Mouse (Mus musculus) intestine, postnatal 0 days (tissue): ENCODE measurements around the gene 3110009E18Rik. TPM values are rescaled to one million over a fixed set of nuclear protein-coding genes. Genes with fewer than 3 reads are reported as not detected.

Source experiments
- ATAC-seq: fragments of 200-750 bp; cut with Nextera tagmentation; 2 replicates; pipeline ENCODE4 v1.8.0; 2017; ENCODE audit warnings: mild to moderate bottlenecking, moderate TSS enrichment, moderate library complexity
- H3K27ac ChIP-seq: fragments of 300-500 bp; sonication (generic); 2 replicates; pipeline ENCODE4 v1.5.1; 2014; ENCODE audit warnings: mild to moderate bottlenecking, low read depth, low read length, moderate library complexity
- H3K27me3 ChIP-seq: fragments of 300-500 bp; sonication (generic); replicated peaks from 2 replicates; pipeline ENCODE4 v1.6.1; 2014; ENCODE audit warnings: low read length, mixed read lengths; ENCODE audit not compliant: control insufficient read depth, insufficient read depth
- H3K36me3 ChIP-seq: fragments of 300-500 bp; sonication (generic); 2 replicates; pipeline ENCODE4 v1.6.1; 2014; ENCODE audit warnings: mild to moderate bottlenecking, moderate library complexity; ENCODE audit not compliant: control insufficient read depth, insufficient read depth
- H3K4me1 ChIP-seq: fragments of 300-500 bp; sonication (generic); replicated peaks from 2 replicates; pipeline ENCODE4 v1.6.1; 2014; ENCODE audit warnings: antibody characterized with exemption, low read length, mixed read lengths; ENCODE audit not compliant: control insufficient read depth, insufficient read depth
- H3K4me2 ChIP-seq: fragments of 300-500 bp; sonication (generic); replicated peaks from 2 replicates; pipeline ENCODE4 v1.6.1; 2014; ENCODE audit warnings: low read depth, mild to moderate bottlenecking, moderate library complexity
- H3K4me3 ChIP-seq: fragments of 300-500 bp; sonication (generic); 2 replicates; pipeline ENCODE4 v1.5.1; 2014; ENCODE audit warnings: low read depth, low read length
- H3K9ac ChIP-seq: fragments of 300-500 bp; sonication (generic); 2 replicates; pipeline ENCODE4 v1.6.1; 2014; ENCODE audit warnings: mild to moderate bottlenecking, low read depth, low read length
- H3K9me3 ChIP-seq: fragments of 300-500 bp; sonication (generic); 2 replicates; pipeline ENCODE4 v1.6.1; 2016; ENCODE audit warnings: mixed run types; ENCODE audit not compliant: control insufficient read depth
- CTCF ChIP-seq: sonication (generic); IDR thresholded peaks from 2 replicates; pipeline ENCODE4 v1.5.1; 2016; ENCODE audit warnings: low read depth, mild to moderate bottlenecking, control low read depth, antibody characterized with exemption, moderate library complexity
- WGBS: fragments of 180-500 bp; shearing (Covaris S2); extraction: QIAGEN DNeasy Blood & Tissue Kit; methylation state at CpG from one replicate; pipeline ENCODE4 v1.1.7; 2014; 5-methylcytosine and 5-hydroxymethylcytosine counted together
- polyA plus RNA-seq: library from polyadenylated mRNA; unstranded; fragments of >200 nt; fragmentation: Nextera tagmentation; extraction: Ambion mirVana; gene quantifications from 2 replicates; pipeline ENCODE4 v1.2.1, GENCODE M21; 2015

3110009E18Rik gene
- polyA plus RNA-seq, 1 experiment from 2014 or later, result 8.7 TPM

DNA sequence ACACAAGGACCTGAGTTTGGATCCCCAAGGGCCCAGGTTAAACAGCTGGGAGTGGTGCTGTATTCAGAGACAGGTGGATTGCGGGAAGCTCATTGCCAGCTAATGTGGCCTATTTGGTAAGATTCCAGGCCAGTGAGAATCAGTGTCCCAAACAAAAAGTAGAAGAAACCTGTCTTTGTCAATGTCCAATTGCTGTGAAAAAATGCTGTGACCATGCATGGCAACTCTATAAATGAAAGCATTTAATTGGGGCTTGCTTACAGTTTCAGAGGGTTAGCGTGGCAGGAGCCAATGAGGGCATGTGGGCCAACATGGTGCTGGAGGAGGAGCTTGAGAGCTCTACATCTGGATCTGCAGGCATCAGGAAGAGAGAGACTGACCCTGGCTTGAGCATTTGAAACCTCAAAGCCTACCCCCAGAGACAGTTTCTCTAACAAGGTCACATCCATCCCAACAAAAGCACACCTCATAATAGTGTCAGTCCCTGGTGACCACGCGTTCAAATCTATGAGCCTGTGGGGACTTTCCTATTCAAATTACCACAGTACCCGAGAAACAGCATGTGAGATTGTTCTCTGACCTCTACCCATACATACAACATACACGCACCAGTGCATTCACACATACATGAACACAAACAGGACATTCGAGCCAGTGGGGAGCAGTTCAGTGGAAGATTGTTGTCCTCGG is 24.7 kb downstream of the 3110009E18Rik start:
- WGBS, result 91% methylated on average over 8 of the region's 8 CpGs
- Histone ChIP-seq H3K27me3 (no peaks in the 10 kb centered on the region), H3K9ac (no peak overlapping the region), H3K9me3 (no peaks in the 10 kb centered on the region), H3K27ac (no peak overlapping the region), H3K4me2 (no peak overlapping the region), H3K4me3 (no peak overlapping the region), H3K4me1 (no peaks in the 10 kb centered on the region), H3K36me3 (no peaks in the 10 kb centered on the region)
- TF ChIP-seq CTCF, result no peak
- ATAC-seq, result no peak

DNA sequence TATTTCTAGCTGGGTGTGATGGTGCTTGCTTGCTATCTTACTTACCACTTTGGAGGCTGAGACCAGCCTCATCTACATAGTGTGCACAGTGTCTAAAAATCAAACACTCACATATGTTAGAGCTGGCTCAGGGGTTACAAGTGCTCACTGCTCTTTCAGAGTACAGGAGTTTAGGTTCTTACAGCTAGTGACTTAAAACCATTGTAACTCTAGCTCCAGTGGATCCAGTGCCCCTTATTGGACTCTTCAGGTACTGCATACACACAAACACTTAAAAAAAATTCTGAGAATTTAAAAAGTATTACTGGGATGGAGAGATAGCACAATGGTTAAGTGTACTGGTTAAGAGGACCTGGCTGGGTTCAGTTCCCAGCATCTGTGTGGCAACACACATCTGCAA is 26.0 kb downstream of the 3110009E18Rik start:
- no peak overlapping the region for H3K4me3 ChIP-seq
- no peaks in the 10 kb centered on the region for H3K4me1 ChIP-seq
- H3K27ac ChIP-seq, result no peak overlapping the region
- H3K9me3 ChIP-seq, result no peaks in the 10 kb centered on the region
- TF ChIP-seq CTCF, result peak; percentile 70
- no peak for ATAC-seq
- H3K9ac ChIP-seq, result no peak overlapping the region
- no peak overlapping the region for H3K4me2 ChIP-seq
- no peaks in the 10 kb centered on the region for H3K36me3 ChIP-seq
- H3K27me3 ChIP-seq, result no peaks in the 10 kb centered on the region

DNA sequence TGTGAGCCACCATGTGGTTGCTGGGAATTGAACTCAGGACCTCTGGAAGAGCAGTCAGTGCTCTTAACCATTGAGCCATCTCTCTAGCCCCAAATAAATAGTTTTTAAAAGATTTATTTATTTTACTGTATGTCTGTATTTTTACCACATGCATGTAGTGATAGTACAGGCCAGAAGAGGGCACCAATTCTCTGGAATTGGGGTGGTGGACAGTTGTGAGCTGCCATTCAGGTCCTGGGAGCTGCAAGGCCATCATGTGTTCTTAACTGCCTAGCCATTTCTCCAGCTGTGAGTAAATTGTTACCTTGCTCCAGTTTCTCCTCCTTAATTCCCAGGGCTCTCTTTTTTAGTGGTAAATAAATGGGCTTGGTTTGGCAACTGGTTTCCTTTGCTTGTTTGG is 33.2 kb downstream of the 3110009E18Rik start:
- H3K36me3 ChIP-seq, result no peaks in the 10 kb centered on the region
- no peak overlapping the region for H3K9ac ChIP-seq
- H3K27me3 ChIP-seq, result no peaks in the 10 kb centered on the region
- peak; percentile 74 for TF ChIP-seq CTCF
- H3K27ac ChIP-seq, result no peak overlapping the region
- no peak overlapping the region for H3K4me3 ChIP-seq
- no peaks in the 10 kb centered on the region for H3K9me3 ChIP-seq
- no peak for ATAC-seq
- no peak overlapping the region for H3K4me2 ChIP-seq
- H3K4me1 ChIP-seq, result no peaks in the 10 kb centered on the region

DNA sequence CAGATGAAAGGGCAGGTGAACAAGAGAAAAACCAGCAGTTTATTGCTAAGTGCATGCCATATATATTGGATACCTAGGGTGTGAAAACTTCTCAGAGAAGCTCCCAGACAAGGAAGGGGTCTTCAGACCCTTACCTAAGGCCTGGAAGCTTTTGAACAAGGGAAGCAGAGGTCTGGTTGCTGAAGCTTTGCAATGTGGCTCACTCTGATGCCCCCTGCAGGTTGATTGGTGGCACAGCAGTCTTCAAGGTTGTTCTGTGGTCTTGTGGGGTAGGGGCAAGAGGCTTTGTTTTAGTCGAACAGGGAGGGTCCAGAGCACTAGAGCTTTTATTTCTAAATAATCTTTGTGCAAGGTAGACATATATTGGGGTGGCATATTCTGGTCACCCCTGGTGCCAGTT is 34.3 kb downstream of the 3110009E18Rik start:
- H3K9ac ChIP-seq, result no peak overlapping the region
- 16% methylated on average over 1 of the region's 1 CpGs for WGBS
- H3K4me1 ChIP-seq, result no peaks in the 10 kb centered on the region
- H3K4me2 ChIP-seq, result no peak overlapping the region
- no peaks in the 10 kb centered on the region for H3K27me3 ChIP-seq
- no peak overlapping the region for H3K4me3 ChIP-seq
- no peaks in the 10 kb centered on the region for H3K36me3 ChIP-seq
- no peak for ATAC-seq
- peak; percentile 82 for TF ChIP-seq CTCF
- no peaks in the 10 kb centered on the region for H3K9me3 ChIP-seq
- no peak overlapping the region for H3K27ac ChIP-seq

DNA sequence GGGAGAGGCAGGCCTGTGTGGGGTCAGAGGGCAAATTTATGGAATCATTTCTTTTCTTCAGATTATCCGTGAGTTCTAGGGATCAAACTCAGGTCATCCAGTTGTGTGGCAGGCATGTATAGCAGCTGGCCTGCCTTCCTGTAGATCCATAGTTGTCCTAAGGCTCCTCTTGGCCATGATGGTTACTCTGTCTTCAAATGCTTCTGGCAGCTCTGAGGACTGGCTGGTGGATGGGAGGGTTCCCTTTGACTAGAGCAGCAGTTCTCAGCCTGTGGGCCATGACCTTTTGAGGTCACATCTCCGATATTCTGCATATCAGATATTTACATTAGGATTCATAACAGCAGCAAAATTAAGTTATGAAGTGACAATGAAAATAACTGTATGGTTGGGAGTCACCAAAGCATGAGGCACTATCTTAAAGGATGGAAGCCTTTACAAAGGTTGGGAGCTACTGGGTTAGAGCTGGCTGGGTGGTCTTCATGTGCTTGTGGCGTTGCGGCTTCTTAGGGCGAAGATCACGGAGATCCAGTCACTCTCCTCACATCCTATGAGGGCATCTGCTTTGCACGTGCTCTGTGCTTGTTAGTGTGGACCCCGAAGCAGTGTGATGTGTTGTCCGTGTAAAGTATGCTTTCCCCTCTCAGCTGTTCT is 37.6 kb downstream of the 3110009E18Rik start:
- Histone ChIP-seq H3K4me1 (no peaks in the 10 kb centered on the region), H3K4me3 (no peak overlapping the region), H3K9me3 (no peaks in the 10 kb centered on the region), H3K27ac (no peak overlapping the region), H3K27me3 (no peaks in the 10 kb centered on the region), H3K36me3 (no peaks in the 10 kb centered on the region), H3K9ac (no peak overlapping the region), H3K4me2 (no peak overlapping the region)
- TF ChIP-seq CTCF, result no peak
- ATAC-seq, result no peak
- WGBS, result 80% methylated on average over 9 of the region's 9 CpGs

DNA sequence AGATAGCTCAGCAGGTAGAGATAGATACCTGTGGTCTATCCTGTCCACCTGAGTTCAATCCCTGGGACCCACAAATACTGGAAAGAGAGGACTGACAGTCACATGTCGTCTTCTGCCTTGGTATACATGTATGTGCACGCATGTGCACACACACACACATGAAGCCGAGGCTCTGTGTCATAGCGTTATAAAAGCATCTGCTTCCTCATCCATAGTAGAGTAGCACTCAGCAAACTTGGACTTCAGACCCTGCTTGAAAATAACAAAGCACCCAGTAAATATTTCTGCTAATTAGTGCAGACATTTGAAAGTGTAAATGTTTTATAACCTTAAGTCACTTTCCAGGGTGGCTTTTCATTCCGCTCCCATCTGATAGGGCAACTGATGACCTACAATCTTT is 40.5 kb downstream of the 3110009E18Rik start:
- Histone ChIP-seq H3K9ac (no peak overlapping the region), H3K9me3 (no peaks in the 10 kb centered on the region), H3K36me3 (no peaks in the 10 kb centered on the region), H3K4me2 (no peak overlapping the region), H3K27me3 (no peaks in the 10 kb centered on the region), H3K27ac (no peak overlapping the region), H3K4me3 (no peak overlapping the region), H3K4me1 (no peaks in the 10 kb centered on the region)
- ATAC-seq, result peak; percentile 82
- 57% methylated on average over 5 of the region's 5 CpGs for WGBS
- no peak for TF ChIP-seq CTCF

DNA sequence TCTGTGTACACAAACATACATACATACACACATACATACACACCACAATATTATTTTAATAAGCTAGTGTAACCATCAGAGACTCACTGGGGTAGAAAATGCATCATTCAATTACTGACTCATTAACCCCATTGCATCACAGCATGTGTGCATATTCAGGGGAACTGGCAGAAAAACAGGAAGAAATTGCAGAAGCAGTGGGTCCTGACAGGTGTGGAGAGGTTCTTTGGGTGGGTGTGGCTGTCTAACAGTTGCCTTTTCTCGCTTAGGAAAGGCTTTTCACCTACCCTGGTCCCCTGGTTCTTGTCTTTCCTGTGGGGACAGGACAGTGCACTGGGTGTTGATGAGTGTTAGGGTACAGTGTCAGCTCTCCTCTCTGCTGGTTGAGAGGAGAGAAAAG is 41.6 kb downstream of the 3110009E18Rik start:
- no peaks in the 10 kb centered on the region for H3K4me1 ChIP-seq
- WGBS, result 48% methylated on average over 1 of the region's 1 CpGs
- TF ChIP-seq CTCF, result no peak
- H3K9me3 ChIP-seq, result no peaks in the 10 kb centered on the region
- no peaks in the 10 kb centered on the region for H3K27me3 ChIP-seq
- H3K9ac ChIP-seq, result no peak overlapping the region
- no peak overlapping the region for H3K4me2 ChIP-seq
- H3K4me3 ChIP-seq, result no peak overlapping the region
- no peak overlapping the region for H3K27ac ChIP-seq
- H3K36me3 ChIP-seq, result no peaks in the 10 kb centered on the region
- ATAC-seq, result no peak
